Mouse (Mus musculus): Measurements from ENCODE around the gene Olfr750.
A peak's percentile ranks its signal among the peaks of the same experiment; 100 is the strongest.

Gene Olfr750

GRCm38 (mm10) chr14:51027387-51028155, 46.7 kb downstream of the Olfr750 start:
- DNase-seq (ENCODE audit: low read depth, low spot score): no peak

- DNase-seq (ENCODE audit: low read depth, low spot score): peak; percentile 52
These were observed 47.7 kb downstream of the Olfr750 start for GRCm38 (mm10) chr14:51026391-51027133.

GRCm38 (mm10) chr14:51024820-51025219, 49.4 kb downstream of the Olfr750 start:
- peak; percentile 51 for DNase-seq (ENCODE audit: low read depth, low spot score)

- no peak for DNase-seq (ENCODE audit: low read depth, low spot score)
These were observed 50.8 kb downstream of the Olfr750 start for GRCm38 (mm10) chr14:51023457-51023856.

GRCm38 (mm10) chr14:51017256-51017655, 57.0 kb downstream of the Olfr750 start:
- DNase-seq (ENCODE audit: low read depth, low spot score): no peak
